Mouse (Mus musculus): ENCODE results near the gene Tubgcp4. TPM values are rescaled to one million over a fixed set of nuclear protein-coding genes. Genes with fewer than 3 reads are reported as not detected.
"Not testable (repeated sequence)": the region's sequence is repeated elsewhere in the genome, so short reads cannot be mapped to it uniquely, and the experiment has no call there.

Gene Tubgcp4
- polyA plus RNA-seq (2016; fragmentation: Nextera tagmentation; extraction: Ambion mirVana), result 75.6 and 84.2 TPM in 2 replicates

- peak within 1 kb of the TSS; percentile 90 for H3K27ac ChIP-seq
- no peaks in the 10 kb centered on the region for H3K27me3 ChIP-seq
- H3K9ac ChIP-seq (replicated peaks), result peak within 1 kb of the TSS; percentile 86
- ATAC-seq (ENCODE audit: insufficient number of reproducible peaks, insufficient read depth, low FRiP score, low TSS enrichment, low read depth), result peak; percentile 44; the same call in 1 of the 2 replicates
- H3K4me1 ChIP-seq (replicated peaks), result peaks cover 21% of the 10 kb centered on the region
- H3K4me2 ChIP-seq, result peak within 1 kb of the TSS; percentile 90
- peaks cover 43% of the 10 kb centered on the region for H3K36me3 ChIP-seq
- WGBS, result under 1% methylated on average over 38 of the region's 38 CpGs
- peak within 1 kb of the TSS; percentile 80 for H3K4me3 ChIP-seq (replicated peaks)
- H3K9me3 ChIP-seq, result no peaks in the 10 kb centered on the region
These were observed at the start of gene Tubgcp4 for GRCm38 (mm10) chr2:121170481-121170971. Tubgcp4 (plus strand) TSS chr2:121170654.

- not testable (repeated sequence) for ATAC-seq (ENCODE audit: insufficient number of reproducible peaks, insufficient read depth, low FRiP score, low TSS enrichment, low read depth); H3K27ac ChIP-seq; H3K9ac ChIP-seq (replicated peaks); H3K36me3 ChIP-seq; H3K4me2 ChIP-seq; H3K27me3 ChIP-seq; H3K4me3 ChIP-seq (replicated peaks); H3K4me1 ChIP-seq (replicated peaks); H3K9me3 ChIP-seq
- 93% methylated on average over 5 of the region's 5 CpGs for WGBS
These were observed 44.2 kb upstream of the Tubgcp4 start for GRCm38 (mm10) chr2:121126302-121126701.

GRCm38 (mm10) chr2:121127536-121127935 lies 42.9 kb upstream of the Tubgcp4 start:
- ATAC-seq (ENCODE audit: insufficient number of reproducible peaks, insufficient read depth, low FRiP score, low TSS enrichment, low read depth), result no peak
- no peaks in the 10 kb centered on the region for H3K9me3 ChIP-seq
- no peak overlapping the region for H3K27ac ChIP-seq
- H3K4me3 ChIP-seq (replicated peaks), result no peak overlapping the region
- no peaks in the 10 kb centered on the region for H3K36me3 ChIP-seq
- H3K27me3 ChIP-seq, result no peaks in the 10 kb centered on the region
- 85% methylated on average over 1 of the region's 1 CpGs for WGBS
- H3K9ac ChIP-seq (replicated peaks), result no peak overlapping the region
- H3K4me1 ChIP-seq (replicated peaks), result no peaks in the 10 kb centered on the region
- no peak overlapping the region for H3K4me2 ChIP-seq

- H3K36me3 ChIP-seq, result no peaks in the 10 kb centered on the region
- no peak overlapping the region for H3K4me2 ChIP-seq
- no peaks in the 10 kb centered on the region for H3K4me1 ChIP-seq (replicated peaks)
- no peaks in the 10 kb centered on the region for H3K9me3 ChIP-seq
- H3K27ac ChIP-seq, result no peak overlapping the region
- H3K27me3 ChIP-seq, result no peaks in the 10 kb centered on the region
- WGBS, result 66% methylated on average over 9 of the region's 9 CpGs
- no peak overlapping the region for H3K9ac ChIP-seq (replicated peaks)
- no peak for ATAC-seq (ENCODE audit: insufficient number of reproducible peaks, insufficient read depth, low FRiP score, low TSS enrichment, low read depth)
- H3K4me3 ChIP-seq (replicated peaks), result no peak overlapping the region
These were observed 41.4 kb upstream of the Tubgcp4 start for GRCm38 (mm10) chr2:121128865-121129620.

- H3K9me3 ChIP-seq, result no peaks in the 10 kb centered on the region
- no peak overlapping the region for H3K4me2 ChIP-seq
- ATAC-seq (ENCODE audit: insufficient number of reproducible peaks, insufficient read depth, low FRiP score, low TSS enrichment, low read depth), result no peak
- H3K4me1 ChIP-seq (replicated peaks), result no peaks in the 10 kb centered on the region
- no peak overlapping the region for H3K4me3 ChIP-seq (replicated peaks)
- no peak overlapping the region for H3K9ac ChIP-seq (replicated peaks)
- WGBS, result 74% methylated on average over 1 of the region's 1 CpGs
- no peak overlapping the region for H3K27ac ChIP-seq
- peaks cover 4% of the 10 kb centered on the region; the same call in 1 of the 2 replicates for H3K36me3 ChIP-seq
- H3K27me3 ChIP-seq, result no peaks in the 10 kb centered on the region
These were observed 37.6 kb upstream of the Tubgcp4 start for GRCm38 (mm10) chr2:121132822-121133221.

GRCm38 (mm10) chr2:121137371-121137770 lies 33.1 kb upstream of the Tubgcp4 start:
- Histone ChIP-seq H3K4me1 (replicated peaks) (peaks cover 18% of the 10 kb centered on the region), H3K4me3 (replicated peaks) (no peak overlapping the region), H3K27ac (no peak overlapping the region), H3K9me3 (peaks cover 12% of the 10 kb centered on the region), H3K4me2 (no peak overlapping the region), H3K36me3 (peaks cover 23% of the 10 kb centered on the region), H3K27me3 (no peaks in the 10 kb centered on the region), H3K9ac (replicated peaks) (no peak overlapping the region)
- 98% methylated on average over 4 of the region's 4 CpGs for WGBS
- no peak for ATAC-seq (ENCODE audit: insufficient number of reproducible peaks, insufficient read depth, low FRiP score, low TSS enrichment, low read depth)

GRCm38 (mm10) chr2:121139266-121140017 lies 31.0 kb upstream of the Tubgcp4 start:
- Histone ChIP-seq H3K27ac (peak overlapping the region; percentile 98), H3K9me3 (peaks cover 12% of the 10 kb centered on the region), H3K36me3 (peaks cover 36% of the 10 kb centered on the region), H3K9ac (replicated peaks) (peak overlapping the region; percentile 88), H3K4me2 (peak overlapping the region; percentile 89), H3K4me1 (replicated peaks) (peaks cover 18% of the 10 kb centered on the region), H3K4me3 (replicated peaks) (peak overlapping the region; percentile 66), H3K27me3 (no peaks in the 10 kb centered on the region)
- ATAC-seq (ENCODE audit: insufficient number of reproducible peaks, insufficient read depth, low FRiP score, low TSS enrichment, low read depth), result no peak
- 59% methylated on average over 29 of the region's 29 CpGs for WGBS

GRCm38 (mm10) chr2:121140018-121140882 lies 30.2 kb upstream of the Tubgcp4 start, which contains the start of the genes Adal and Lcmt2:
Adal (plus strand) TSS chr2:121140428.
Lcmt2 (minus strand) TSS chr2:121140653.
- 1% methylated on average over 87 of the region's 87 CpGs for WGBS
- peak; percentile 95 for ATAC-seq (ENCODE audit: insufficient number of reproducible peaks, insufficient read depth, low FRiP score, low TSS enrichment, low read depth)
- Histone ChIP-seq H3K9me3 (peaks cover 12% of the 10 kb centered on the region), H3K27me3 (no peaks in the 10 kb centered on the region), H3K27ac (peak within 1 kb of the TSS; percentile 98), H3K4me1 (replicated peaks) (peaks cover 18% of the 10 kb centered on the region), H3K36me3 (peaks cover 43% of the 10 kb centered on the region), H3K9ac (replicated peaks) (peak within 1 kb of the TSS; percentile 88), H3K4me2 (peak within 1 kb of the TSS; percentile 89), H3K4me3 (replicated peaks) (peak within 1 kb of the TSS; percentile 66)

GRCm38 (mm10) chr2:121141216-121142035 lies 29.0 kb upstream of the Tubgcp4 start:
- 75% methylated on average over 16 of the region's 16 CpGs for WGBS
- Histone ChIP-seq H3K4me2 (peak overlapping the region; percentile 89), H3K4me3 (replicated peaks) (peak overlapping the region; percentile 66)

GRCm38 (mm10) chr2:121142415-121142814 lies 28.0 kb upstream of the Tubgcp4 start:
- WGBS, result 81% methylated on average over 2 of the region's 2 CpGs
- H3K4me1 ChIP-seq (replicated peaks), result peaks cover 18% of the 10 kb centered on the region
- no peak for ATAC-seq (ENCODE audit: insufficient number of reproducible peaks, insufficient read depth, low FRiP score, low TSS enrichment, low read depth)
- peaks cover 58% of the 10 kb centered on the region for H3K36me3 ChIP-seq
- H3K4me3 ChIP-seq (replicated peaks), result no peak overlapping the region
- no peak overlapping the region for H3K27ac ChIP-seq
- H3K9me3 ChIP-seq, result peaks cover 12% of the 10 kb centered on the region
- H3K9ac ChIP-seq (replicated peaks), result no peak overlapping the region
- no peaks in the 10 kb centered on the region for H3K27me3 ChIP-seq
- no peak overlapping the region for H3K4me2 ChIP-seq

More at GRCm38 (mm10) chr2:121141216-121142035, 29.0 kb upstream of the Tubgcp4 start:
- peaks cover 18% of the 10 kb centered on the region for H3K4me1 ChIP-seq (replicated peaks)
- H3K36me3 ChIP-seq, result peaks cover 50% of the 10 kb centered on the region
- H3K27me3 ChIP-seq, result no peaks in the 10 kb centered on the region
- H3K27ac ChIP-seq, result peak overlapping the region; percentile 98
- no peak for ATAC-seq (ENCODE audit: insufficient number of reproducible peaks, insufficient read depth, low FRiP score, low TSS enrichment, low read depth)
- peaks cover 12% of the 10 kb centered on the region for H3K9me3 ChIP-seq
- peak overlapping the region; percentile 88 for H3K9ac ChIP-seq (replicated peaks)
